Mouse (Mus musculus) cerebellum, adult 2 months (tissue): ENCODE data around the gene Atp2a3.

Source experiments
- CTCF ChIP-seq: fragments of 200-500 bp; IDR thresholded peaks from 2 replicates; pipeline ENCODE4 v1.5.1; 2011; ENCODE audit warnings: low read depth, mild to moderate bottlenecking, control low read depth, low read length, moderate library complexity, borderline replicate concordance; ENCODE audit not compliant: insufficient read depth
- POLR2A ChIP-seq: fragments of 200-500 bp; IDR thresholded peaks from 2 replicates; pipeline ENCODE4 v1.6.1; 2011; ENCODE audit warnings: low read length, control low read depth, borderline replicate concordance; ENCODE audit not compliant: insufficient read depth

- peak; percentile 87 for TF ChIP-seq CTCF
- TF ChIP-seq POLR2A = no peak
These were observed 40.1 kb downstream of the Atp2a3 start for GRCm38 (mm10) chr11:73001029-73001428.
